Mouse (Mus musculus) frontal cortex, postnatal 14 days (tissue): ENCODE data around the gene Rnf208.

Source experiments
- DNase-seq, 2 experiments: peaks; one replicate each; pipeline ENCODE4 v3.0.0; 2022; ENCODE audit warnings: low spot score in 2 of 2

The Rnf208 gene

DNA sequence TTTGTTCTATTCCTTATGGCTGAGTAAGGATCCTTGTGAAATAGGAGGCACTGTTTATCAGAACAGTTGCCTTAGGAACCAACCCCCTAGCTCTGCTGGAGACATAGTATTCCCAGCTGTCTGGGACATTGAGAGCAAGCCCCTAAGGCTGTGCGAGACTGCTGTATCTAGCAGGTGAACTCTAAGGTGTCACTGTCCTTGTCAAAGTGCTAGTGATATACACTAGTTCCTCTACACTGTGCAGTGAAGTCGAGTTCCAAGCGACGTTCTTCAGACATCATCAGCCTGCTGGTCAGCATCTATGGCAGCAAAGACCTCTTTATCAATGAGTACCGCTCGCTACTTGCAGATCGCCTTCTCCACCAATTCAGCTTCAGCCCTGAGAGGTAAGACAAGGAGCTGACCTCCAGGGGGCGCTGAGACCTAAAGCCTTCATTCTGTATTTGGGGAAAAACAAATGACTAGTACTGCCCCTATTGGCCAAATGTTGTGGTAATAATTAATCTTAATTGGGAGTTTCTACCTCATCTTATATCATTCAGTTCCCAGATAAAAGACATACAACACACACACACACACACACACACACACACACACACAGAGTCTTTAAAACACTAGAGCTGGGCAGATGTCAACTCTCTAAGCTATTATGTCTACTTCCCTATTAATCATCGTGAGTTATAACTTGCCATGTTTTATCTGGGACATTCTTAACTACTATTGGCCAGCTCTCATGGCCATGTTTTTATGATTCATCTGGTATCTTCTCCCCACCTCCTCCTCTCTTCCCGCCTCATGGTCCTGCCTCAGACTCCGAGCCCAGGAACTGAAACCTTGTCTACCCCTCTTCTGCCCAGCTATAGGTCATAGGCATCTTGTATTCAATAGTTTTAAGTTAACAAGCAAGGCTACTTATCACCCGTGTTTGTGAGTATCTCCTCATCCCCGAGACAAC, 37.1 kb downstream of the Rnf208 start:
- DNase-seq = peak in 1 of 2 experiments; percentile 70

DNA sequence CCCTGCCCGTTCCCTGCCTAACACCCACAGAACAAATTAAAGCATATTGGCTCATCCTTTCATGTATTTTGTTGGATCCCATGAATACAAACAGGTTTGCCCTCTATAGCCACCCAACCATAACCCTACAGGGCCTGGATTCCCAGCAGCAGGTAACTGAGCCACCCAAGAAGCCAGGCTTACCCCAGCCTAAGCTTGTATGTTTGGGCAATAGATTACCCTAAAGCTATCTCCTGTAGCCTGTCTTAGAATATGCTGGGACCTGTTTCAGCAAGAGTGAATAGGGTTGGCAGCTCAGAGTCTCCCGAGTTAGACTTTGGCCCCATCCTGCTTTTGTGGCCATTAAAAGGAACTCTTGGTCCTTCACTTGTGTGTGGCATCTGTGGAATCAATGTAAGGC, 43.5 kb downstream of the Rnf208 start:
- no peak for DNase-seq

DNA sequence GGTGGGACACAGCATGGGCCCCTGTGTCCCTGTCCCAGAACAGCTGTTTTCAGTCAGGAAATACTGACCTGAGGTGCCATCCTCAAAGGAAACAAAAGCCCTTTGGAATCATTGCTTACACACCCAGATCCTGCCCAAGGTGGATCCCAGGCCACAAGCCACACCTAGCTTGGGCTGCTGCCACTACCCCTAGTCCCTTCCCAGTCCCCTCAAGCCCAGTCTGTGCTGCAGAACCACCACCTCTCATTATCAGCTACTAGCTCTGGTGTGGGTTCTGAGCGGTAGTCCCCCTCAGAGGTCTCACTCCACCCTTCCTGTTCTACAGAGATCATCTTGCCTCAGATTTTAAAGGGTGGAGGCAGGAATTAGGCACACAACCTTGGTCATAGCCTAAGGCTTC, 44.3 kb downstream of the Rnf208 start:
- DNase-seq = no peak

DNA sequence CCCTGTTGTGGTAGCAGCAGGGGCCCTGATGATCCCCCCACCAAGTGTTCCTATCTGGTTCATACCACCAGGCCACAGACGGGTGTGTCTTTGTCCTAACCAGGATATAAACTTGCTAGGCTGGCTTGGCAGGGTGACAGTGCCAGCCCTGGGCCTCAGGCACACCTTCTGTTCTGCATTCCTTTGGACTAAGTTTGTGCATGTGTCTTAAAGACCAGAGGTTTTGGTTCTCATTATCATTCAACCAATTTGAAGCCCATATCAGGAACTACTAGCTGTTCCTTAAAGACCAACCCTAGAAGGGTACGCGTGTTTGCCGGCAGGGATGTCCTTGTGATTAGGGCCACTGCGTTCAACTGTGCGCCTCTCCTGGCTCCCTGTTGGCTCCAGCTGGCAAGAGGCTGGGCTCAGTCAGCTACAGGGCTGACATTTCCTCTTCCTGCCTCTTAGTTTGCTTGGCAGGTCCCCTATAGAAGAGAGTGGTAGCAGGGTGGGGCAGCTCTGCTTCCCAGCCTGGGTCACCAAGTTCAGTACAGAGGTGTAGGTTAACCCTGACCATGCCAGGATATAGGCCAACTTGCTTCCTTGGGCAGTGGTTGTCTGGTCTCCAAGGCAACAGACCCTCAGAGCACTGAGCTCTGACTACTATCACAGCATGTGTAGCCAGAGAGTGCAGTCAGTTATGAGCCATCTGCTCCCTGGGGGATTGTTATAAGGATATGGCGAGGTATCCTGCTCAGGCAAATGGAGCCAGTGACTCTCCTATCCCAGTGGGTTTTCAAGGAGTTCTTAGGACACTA, 45.0 kb downstream of the Rnf208 start:
- no peak for DNase-seq

DNA sequence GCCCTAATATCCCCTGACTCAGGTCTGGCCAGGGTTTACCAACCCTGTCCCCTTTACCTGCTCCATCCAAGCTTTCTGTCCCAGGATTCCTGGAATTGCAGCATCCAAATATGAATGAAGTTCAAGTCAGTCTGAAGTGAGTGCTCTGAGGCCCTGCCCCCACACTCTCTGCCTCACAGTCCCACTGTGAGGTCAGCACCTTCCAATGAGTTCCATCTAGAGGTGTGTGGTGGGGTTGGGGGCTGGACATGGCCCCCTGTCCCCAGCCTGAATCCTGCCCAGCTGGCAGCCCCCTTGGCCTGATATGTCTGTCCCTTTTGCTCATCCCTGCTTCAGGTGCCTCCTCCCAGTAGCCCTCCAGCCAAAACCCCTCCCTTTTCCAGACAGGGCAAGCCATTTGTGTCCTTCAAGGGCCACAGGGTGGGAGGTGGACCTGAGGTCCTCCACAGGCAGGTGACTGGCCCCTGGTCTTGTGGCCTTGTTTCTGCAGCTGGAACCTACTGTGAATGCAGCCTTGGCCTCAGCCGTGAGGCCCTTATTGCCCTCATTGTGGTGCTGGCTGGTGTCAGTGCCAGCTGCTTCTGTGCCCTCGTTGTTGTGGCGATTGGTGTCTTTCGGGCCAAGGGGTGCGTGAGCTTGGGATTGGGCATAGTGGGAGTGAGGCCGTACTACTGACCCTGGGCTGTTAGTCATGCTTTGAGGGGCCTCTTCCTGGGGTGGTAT, 46.0 kb downstream of the Rnf208 start, which contains the start of gene Tmem210:
Gene Tmem210 (plus strand): TSS at position 219 of the 723 bp plus-strand sequence.
- DNase-seq = peak in 1 of 2 experiments; percentile 27

DNA sequence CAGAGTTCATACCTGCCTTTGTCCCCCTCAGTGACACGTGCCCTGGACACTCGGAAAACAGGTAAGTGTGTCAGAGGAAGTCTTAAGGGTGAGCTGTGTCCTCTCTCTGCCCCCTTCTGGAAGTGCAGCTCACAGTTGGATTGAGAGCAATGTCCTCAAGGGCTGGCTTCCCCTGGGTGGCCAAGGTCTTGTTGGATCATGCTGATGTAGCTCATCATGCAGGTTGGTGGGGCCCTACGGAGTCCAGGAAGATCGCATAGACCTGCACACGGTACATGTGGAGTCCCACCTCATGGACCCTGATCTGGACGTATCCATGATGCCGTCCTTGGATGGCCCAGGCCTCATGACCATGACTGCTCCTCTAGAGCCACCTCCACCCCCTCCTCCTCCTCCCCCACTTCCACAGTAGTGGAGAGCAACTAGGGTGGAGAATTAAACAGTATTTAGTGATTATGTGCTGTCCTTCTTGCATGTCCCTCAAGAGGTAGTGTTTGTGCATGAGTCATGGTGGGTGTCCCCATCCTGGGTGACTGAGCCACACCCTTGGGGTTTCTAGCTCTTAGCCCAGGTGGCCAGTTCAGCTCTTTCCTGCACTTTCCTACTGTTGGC, 46.8 kb downstream of the Rnf208 start:
- DNase-seq = no peak

DNA sequence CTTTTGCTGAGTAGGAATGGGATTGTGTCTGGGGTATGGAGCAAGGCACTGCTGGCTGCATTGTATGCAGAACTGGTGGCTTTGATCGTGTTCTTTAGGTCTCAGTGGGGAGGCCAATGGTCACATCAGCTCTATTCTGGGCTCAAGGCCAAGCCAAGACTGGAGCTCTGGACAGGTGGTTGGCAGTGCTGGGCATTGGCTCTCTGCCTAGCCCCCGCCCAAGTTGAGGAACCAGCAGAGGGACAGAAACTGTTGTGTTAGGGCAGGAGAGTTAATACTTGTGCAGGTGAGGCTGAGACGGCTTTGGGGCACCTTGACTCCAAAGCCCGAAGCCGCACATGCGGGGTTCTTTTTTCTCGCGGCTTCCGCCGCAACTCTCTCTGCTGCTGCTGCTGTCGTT, 47.6 kb downstream of the Rnf208 start, which contains the start of gene Lrrc26:
Gene Lrrc26 (plus strand): TSS at position 265 of the 400 bp plus-strand sequence.
- DNase-seq = no peak

DNA sequence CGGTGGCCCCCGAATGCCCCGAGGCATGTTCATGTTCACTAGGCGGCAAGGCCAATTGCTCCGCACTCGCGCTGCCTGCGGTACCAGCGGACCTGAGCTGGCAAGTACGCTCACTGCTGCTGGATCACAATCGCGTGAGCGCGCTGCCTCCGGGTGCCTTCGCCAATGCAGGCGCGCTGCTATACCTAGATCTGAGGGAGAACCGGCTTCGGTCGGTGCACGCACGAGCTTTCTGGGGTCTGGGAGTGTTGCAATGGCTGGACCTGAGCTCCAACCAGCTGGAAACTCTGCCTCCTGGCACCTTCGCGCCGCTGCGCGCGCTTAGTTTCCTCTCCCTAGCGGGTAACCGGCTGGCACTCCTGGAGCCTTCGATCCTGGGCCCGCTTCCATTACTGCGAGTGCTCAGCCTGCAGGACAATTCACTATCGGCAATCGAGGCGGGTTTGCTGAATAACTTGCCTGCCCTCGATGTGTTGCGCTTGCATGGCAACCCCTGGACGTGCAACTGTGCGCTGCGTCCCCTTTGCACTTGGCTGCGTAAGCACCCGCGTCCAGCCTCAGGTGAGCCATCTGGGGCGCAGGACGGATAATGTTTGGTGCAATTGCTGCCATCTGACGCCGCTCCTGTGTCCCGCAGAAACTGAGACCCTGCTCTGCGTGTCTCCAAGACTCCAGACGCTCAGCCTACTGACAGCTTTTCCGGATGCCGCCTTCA, 48.2 kb downstream of the Rnf208 start:
- peak in 1 of 2 experiments; percentile 60 for DNase-seq

DNA sequence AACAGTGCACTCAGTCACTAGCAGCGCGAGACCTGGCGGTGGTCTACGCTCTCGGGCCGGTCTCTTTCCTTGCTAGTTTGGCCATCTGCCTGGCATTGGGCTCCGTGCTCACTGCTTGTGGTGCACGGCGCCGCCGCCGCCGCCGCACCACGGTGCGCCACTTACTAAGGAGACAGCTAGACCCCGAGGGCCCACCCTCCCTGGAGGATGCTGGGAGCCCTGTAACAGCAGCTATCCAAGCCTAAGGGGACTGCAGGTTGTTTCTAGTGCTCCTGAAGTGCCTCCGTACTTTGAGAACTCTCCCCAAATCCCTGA, 48.7 kb downstream of the Rnf208 start:
- DNase-seq = peak in 1 of 2 experiments; percentile 41

DNA sequence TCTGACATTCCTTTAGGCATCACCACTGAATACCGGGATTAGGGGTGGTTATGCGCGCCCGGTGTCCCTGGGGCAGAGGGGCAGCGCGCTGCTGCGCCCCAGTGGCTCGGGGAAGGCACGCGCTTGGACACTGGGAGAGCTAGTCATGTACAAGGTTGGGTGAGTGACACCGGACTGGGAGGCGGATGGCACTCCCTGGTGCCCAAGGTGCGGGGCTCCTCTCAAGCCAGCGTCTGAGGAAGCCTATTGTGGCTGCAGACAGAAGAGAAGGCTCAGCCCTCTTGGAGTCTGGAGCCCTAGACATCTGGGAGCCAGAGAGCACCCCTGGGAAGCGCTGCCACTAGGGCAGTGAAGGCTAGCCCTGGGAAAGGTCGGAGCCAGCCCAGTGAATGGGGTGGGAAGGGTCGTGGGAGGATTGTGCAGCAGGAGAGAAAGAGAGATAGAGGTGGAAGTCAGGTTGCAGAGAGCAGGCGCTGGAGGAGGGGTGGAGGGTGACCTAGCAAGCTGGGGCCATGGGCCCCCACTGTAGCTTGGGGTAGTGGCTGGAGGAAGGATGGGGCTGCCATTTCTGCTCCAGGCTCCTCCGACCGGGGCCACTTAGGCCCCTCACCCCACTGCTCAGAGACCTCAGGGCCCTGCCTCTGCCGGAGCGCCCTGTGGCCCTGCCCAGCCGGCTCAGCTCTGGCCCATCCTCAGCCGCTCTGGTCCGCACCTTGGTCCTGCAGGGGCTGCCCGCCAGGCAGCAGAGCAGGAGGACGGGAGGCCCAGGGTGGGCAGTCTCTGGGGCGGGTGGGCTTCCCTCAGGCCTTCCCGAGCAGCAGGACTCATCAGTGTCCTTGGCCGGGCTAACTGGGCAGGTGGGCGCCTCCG, 49.4 kb downstream of the Rnf208 start:
- DNase-seq = no peak

DNA sequence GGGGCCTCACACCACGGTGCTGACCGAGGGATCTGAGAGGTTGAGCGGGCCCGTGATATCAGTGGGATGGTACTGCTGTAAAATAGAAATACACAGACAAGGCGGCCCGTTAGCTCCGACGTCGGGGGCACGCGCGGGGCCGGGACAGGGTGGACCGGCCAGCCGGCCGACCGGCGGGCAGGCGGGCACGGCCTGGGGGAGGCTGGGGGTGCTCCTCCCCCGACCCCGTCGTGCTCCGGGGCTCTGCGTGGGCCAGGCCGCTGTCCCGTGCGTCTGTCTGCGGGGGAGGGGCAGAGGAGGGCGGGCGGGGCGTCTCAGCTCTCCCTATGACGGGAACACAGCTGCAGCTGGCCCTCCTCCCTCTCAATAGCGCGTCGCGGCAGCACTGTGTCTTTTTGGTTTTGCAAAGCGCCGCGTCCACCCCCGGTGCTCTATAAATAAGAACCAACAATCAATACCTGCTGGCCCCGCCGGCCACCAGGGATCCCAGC, 50.0 kb downstream of the Rnf208 start:
- DNase-seq = no peak

DNA sequence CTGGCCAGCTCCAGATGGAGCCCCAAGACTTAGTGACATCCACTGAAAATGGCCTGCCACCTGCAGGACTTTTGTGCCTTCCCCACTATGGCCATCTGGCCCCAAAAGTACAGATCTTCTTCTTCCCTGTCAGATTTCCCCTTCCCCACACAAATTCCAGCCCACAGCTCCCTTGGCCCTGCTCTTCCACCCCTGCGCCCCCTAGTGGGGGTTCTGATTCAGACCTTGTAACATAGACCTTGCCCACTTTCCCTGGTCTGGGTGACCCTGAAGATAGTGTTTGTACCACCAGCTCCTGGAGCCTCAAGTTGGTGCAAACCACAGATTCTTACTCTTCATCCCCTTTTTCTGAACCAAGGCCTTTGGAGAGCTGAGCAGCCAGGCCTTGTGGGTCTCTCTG, 50.8 kb downstream of the Rnf208 start:
- DNase-seq = peak in 1 of 2 experiments; percentile 63

DNA sequence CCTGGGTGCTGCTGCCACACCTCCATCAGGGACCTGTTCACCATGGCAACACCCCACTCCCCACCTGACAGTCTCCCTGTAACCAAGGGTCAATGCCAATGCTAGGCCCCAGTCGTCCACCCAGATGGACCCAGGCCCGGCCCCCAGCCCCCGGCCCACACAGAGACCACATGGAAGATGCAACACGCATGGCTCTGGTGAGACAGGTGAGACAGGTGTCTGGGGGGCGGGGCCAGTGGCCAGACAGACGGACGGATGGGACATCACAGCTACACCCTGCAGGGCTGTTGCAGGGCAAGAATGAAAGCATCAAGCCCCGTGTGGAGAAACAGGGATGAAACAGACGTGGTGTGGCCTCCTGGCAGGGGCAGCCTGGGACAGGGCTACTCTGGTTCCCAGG, 51.7 kb downstream of the Rnf208 start:
- DNase-seq = no peak
